Mouse (Mus musculus) hindbrain, embryonic 16.5 days (tissue): ENCODE measurements around the gene Hip1r. TPM values are rescaled to one million over a fixed set of nuclear protein-coding genes. Genes with fewer than 3 reads are reported as not detected.
A peak's percentile ranks its signal among the peaks of the same experiment; 100 is the strongest.

ENCODE experiments used
- ATAC-seq: fragments of 200-750 bp; cut with Nextera tagmentation; 2 replicates; pipeline ENCODE4 v1.8.0; 2017; ENCODE audit warnings: moderate TSS enrichment, moderate library complexity
- H3K27ac ChIP-seq: fragments of 300-500 bp; sonication (generic); 2 replicates; pipeline ENCODE4 v1.5.1; 2014; ENCODE audit warnings: low read depth, mild to moderate bottlenecking, control low read depth, low read length, moderate library complexity
- H3K27me3 ChIP-seq: fragments of 300-500 bp; sonication (generic); replicated peaks from 2 replicates; pipeline ENCODE4 v1.6.1; 2014; ENCODE audit warnings: low read length; ENCODE audit not compliant: control insufficient read depth, insufficient read depth
- H3K36me3 ChIP-seq: fragments of 300-500 bp; sonication (generic); 2 replicates; pipeline ENCODE4 v1.6.1; 2014; ENCODE audit warnings: mild to moderate bottlenecking, low read length, moderate library complexity, mixed read lengths; ENCODE audit not compliant: control insufficient read depth, insufficient read depth
- H3K4me1 ChIP-seq: fragments of 300-500 bp; sonication (generic); 2 replicates; pipeline ENCODE4 v1.6.1; 2014; ENCODE audit warnings: low read depth, low read length; ENCODE audit not compliant: control insufficient read depth, insufficient read depth
- H3K4me2 ChIP-seq: fragments of 300-500 bp; sonication (generic); 2 replicates; pipeline ENCODE4 v1.6.1; 2014; ENCODE audit warnings: mild to moderate bottlenecking, low read length, control low read depth, moderate library complexity
- H3K4me3 ChIP-seq: fragments of 300-500 bp; sonication (generic); 2 replicates; pipeline ENCODE4 v1.5.1; 2014; ENCODE audit warnings: mild to moderate bottlenecking, low read length, control low read depth, moderate library complexity
- H3K9ac ChIP-seq: fragments of 300-500 bp; sonication (generic); 2 replicates; pipeline ENCODE4 v1.6.1; 2014; ENCODE audit warnings: low read depth, mild to moderate bottlenecking, control low read depth, low read length, moderate library complexity
- H3K9me3 ChIP-seq: fragments of 300-500 bp; sonication (generic); 2 replicates; pipeline ENCODE4 v1.6.1; 2014; ENCODE audit warnings: mild to moderate bottlenecking, low read length, moderate library complexity; ENCODE audit not compliant: control insufficient read depth
- WGBS: fragments of 180-500 bp; shearing (Covaris S2); extraction: QIAGEN DNeasy Blood & Tissue Kit; methylation state at CpG from one replicate; pipeline ENCODE4 v1.1.7; 2014; 5-methylcytosine and 5-hydroxymethylcytosine counted together
- polyA plus RNA-seq: library from polyadenylated mRNA; unstranded; fragments of >200 nt; fragmentation: Nextera tagmentation; extraction: Ambion mirVana; gene quantifications from 2 replicates; pipeline ENCODE4 v1.2.1, GENCODE M21; 2015

The Hip1r gene
- polyA plus RNA-seq, 1 experiment from 2014 or later: 34.3 TPM

DNA sequence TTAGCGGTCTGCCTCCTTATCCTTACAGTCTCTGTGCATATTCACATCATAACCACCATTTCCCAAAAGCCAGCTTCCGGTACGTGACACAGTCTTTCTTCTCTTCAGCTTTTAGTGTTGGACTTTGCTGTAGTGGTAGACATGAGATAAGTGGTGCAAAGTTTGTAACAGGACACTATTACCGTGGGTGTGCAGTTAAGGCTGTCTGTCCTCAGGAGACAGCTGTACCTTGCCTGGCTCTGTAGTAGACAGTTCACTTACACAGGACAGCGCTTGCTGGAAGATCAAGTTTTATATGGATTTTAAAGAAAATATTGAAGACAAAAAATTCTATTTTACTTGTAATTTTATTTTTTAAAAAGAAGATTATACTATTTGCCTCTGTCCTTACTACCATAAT, 5.0 kb upstream of the Hip1r start:
- H3K36me3 ChIP-seq: no peaks in the 10 kb centered on the region
- H3K9ac ChIP-seq: no peak overlapping the region
- no peak overlapping the region for H3K4me3 ChIP-seq
- H3K27ac ChIP-seq: no peak overlapping the region
- H3K27me3 ChIP-seq: no peaks in the 10 kb centered on the region
- no peaks in the 10 kb centered on the region for H3K9me3 ChIP-seq
- H3K4me1 ChIP-seq: no peaks in the 10 kb centered on the region
- H3K4me2 ChIP-seq: no peak overlapping the region
- ATAC-seq: no peak
- WGBS: 90% methylated on average over 5 of the region's 5 CpGs

DNA sequence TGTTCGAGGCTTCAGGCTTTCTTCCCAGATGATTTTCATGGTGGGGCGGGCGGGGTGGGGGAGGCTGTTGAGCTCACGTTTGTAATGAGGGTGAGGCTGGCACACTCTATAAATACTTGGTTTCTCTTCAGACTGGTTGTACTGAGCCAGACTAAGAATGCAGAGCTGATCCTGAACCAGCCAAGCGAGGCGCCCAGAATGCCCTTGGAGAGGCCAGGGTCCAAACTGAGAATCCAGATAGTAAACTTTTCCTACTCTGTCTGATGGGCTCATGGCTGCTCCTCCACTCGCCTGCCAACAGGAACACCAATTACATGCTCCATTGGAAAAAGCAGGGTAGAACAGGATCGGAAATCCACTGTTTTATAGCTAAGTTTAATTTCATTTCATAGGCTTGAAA, 4.2 kb upstream of the Hip1r start:
- H3K9me3 ChIP-seq: no peaks in the 10 kb centered on the region
- 61% methylated on average over 8 of the region's 8 CpGs for WGBS
- H3K27ac ChIP-seq: no peak overlapping the region
- H3K36me3 ChIP-seq: no peaks in the 10 kb centered on the region
- H3K4me1 ChIP-seq: no peaks in the 10 kb centered on the region
- no peak overlapping the region for H3K4me2 ChIP-seq
- ATAC-seq: no peak
- H3K4me3 ChIP-seq: no peak overlapping the region
- H3K27me3 ChIP-seq: no peaks in the 10 kb centered on the region
- no peak overlapping the region for H3K9ac ChIP-seq

DNA sequence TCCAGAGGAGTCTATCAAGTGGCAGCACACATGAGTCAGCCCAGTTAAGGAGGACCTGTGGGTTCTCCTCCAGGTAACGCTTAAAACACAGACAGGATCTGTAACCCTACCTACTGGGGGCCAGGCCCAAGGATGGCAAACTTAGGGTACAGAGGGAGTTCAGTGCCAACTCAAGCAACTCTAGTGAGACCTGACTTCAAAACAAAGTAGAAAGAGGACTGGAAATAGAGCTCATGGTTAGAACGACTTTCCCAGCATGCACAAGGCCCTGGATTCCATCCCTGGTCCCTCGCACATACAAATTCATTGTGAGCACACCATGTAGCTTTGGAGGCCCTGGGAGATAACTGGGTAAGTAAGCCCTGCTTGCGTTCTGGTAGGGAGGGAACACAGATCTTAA, 2.9 kb upstream of the Hip1r start:
- H3K9ac ChIP-seq: no peak overlapping the region
- H3K27me3 ChIP-seq: no peaks in the 10 kb centered on the region
- no peak overlapping the region for H3K27ac ChIP-seq
- H3K4me3 ChIP-seq: no peak overlapping the region
- 87% methylated on average over 4 of the region's 4 CpGs for WGBS
- no peaks in the 10 kb centered on the region for H3K36me3 ChIP-seq
- no peak overlapping the region for H3K4me2 ChIP-seq
- peaks cover 11% of the 10 kb centered on the region for H3K4me1 ChIP-seq
- ATAC-seq: no peak
- no peaks in the 10 kb centered on the region for H3K9me3 ChIP-seq

DNA sequence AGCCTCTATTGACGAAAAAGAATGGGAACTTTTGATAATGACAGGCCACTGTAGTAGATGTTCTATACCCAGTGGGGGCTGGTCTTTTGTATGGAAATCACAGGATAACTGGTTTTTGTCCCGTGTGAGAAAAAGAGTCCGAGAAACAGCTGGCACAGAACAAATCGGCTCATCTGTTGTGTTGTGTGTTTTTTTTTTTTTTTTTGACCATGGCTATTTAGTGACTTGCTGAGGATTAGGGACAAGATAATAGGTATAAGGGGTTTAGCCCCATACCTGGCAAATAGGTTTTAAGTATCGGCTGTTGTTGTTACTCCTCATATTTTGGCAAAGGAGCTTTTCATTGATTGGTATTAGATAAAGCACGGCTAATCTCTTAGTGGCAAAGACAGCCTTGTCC, 975 bp upstream of the Hip1r start:
- no peaks in the 10 kb centered on the region for H3K36me3 ChIP-seq
- ATAC-seq: no peak
- H3K27me3 ChIP-seq: no peaks in the 10 kb centered on the region
- 42% methylated on average over 6 of the region's 6 CpGs for WGBS
- H3K4me2 ChIP-seq: no peak overlapping the region
- no peak overlapping the region for H3K4me3 ChIP-seq
- no peaks in the 10 kb centered on the region for H3K9me3 ChIP-seq
- H3K27ac ChIP-seq: no peak overlapping the region
- no peak overlapping the region for H3K9ac ChIP-seq
- H3K4me1 ChIP-seq: peaks cover 14% of the 10 kb centered on the region

DNA sequence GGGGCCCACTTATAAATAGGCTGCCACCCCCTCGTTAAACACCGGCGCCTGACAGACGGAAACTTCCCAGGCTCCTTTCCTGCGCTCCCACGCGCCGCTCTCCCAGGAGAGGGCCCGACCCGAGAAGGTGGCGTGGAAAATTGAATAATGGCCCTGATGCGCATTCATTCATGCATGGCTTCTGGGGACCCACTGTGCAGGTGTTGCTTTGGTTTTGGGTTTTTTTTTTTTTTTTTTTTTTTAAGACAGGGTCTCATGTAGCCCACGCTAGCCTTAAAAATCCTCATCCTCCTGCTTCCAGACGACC, 704 bp downstream of the Hip1r start:
- Histone ChIP-seq H3K36me3 (no peaks in the 10 kb centered on the region), H3K4me1 (peaks cover 18% of the 10 kb centered on the region), H3K27ac (peak overlapping the region; percentile 79; the same call in 1 of the 2 replicates), H3K9me3 (no peaks in the 10 kb centered on the region), H3K4me3 (peak overlapping the region; percentile 87), H3K9ac (peak overlapping the region; percentile 87), H3K4me2 (peak overlapping the region; percentile 85), H3K27me3 (no peaks in the 10 kb centered on the region; the same call in 1 of the 2 replicates)
- under 1% methylated on average over 14 of the region's 14 CpGs for WGBS
- ATAC-seq: 0 out of 2 replicates have a peak, but pooled peaks have one; percentile 16

DNA sequence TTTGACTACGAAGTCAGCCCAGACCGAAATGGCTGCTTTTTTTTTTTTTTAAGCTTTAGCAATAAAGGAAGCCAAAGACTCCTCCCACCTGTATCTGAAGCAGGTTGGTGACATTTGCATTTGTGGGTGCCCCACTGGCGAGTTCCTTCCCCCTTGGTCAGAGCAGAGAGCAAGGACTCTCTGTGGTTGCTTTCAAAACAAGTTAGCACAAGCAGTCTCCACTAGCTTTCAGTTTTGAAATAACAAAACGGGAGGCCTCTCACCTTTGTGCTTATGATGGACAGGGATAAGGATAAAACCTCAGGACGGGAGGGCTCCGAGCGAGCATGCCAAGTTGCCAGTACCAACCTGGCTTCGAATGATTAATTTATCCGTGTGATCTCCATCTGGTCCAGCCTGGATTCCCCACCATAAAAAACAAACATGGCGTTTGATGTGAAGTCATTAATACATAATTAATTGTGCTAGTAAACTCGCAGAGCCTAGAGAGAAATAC, 1.2 kb downstream of the Hip1r start:
- Histone ChIP-seq H3K4me2 (peak overlapping the region; percentile 85), H3K9me3 (no peaks in the 10 kb centered on the region), H3K27ac (peak overlapping the region; percentile 39; the same call in 1 of the 2 replicates), H3K9ac (peak overlapping the region; percentile 87), H3K27me3 (no peaks in the 10 kb centered on the region; the same call in 1 of the 2 replicates), H3K4me3 (peak overlapping the region; percentile 87), H3K36me3 (no peaks in the 10 kb centered on the region), H3K4me1 (peaks cover 18% of the 10 kb centered on the region)
- 13% methylated on average over 11 of the region's 11 CpGs for WGBS
- ATAC-seq: no peak

DNA sequence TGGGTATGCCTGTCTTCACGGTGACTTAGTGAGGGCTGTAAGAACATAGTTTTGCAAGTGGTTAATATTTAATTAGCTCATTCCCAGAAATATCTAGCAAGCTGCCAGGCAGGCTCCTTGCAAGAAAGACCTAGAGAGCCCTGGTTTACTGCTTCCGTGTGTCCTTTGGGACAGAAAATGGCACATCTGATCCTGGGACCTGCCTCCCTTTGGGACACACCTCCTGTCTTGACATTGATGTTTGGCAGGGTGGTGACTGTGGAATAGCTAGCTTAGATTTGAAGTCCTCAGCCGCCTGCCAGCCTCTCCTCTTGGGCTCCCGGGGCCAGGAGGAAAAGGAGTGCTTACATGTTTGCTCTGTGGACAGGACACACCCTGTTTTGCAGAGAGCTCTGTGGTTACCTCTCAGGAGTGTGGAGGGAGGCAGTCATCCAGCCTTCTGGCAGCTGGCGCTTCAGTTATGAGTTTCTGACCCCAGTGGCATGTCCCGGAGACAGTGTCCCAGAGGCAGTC, 2.3 kb downstream of the Hip1r start:
- 62% methylated on average over 6 of the region's 6 CpGs for WGBS
- no peak overlapping the region for H3K9ac ChIP-seq
- H3K4me1 ChIP-seq: peaks cover 18% of the 10 kb centered on the region
- H3K27ac ChIP-seq: no peak overlapping the region
- no peak overlapping the region for H3K4me3 ChIP-seq
- no peaks in the 10 kb centered on the region for H3K36me3 ChIP-seq
- ATAC-seq: no peak
- H3K9me3 ChIP-seq: no peaks in the 10 kb centered on the region
- no peak overlapping the region; the same call in 1 of the 2 replicates for H3K4me2 ChIP-seq
- no peaks in the 10 kb centered on the region; the same call in 1 of the 2 replicates for H3K27me3 ChIP-seq

DNA sequence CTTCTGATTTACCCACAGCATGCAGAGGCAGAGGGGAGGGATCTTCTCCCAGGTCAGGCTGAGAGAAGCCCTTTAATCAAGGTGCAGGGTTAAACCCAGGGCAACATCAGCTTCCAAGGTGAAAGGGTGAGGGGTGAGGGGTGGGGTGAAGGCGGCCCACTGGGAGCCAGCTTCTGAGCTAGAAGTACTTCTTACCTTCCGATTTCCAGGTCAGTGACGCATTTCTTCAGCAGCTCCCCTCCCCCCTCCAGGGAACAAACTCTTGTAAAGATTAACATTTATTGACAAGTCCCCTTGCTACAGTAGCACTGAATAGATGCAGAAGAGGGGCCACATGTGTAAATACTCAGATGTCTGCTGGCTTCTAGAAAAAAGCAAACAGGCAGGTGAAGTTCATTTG, 3.8 kb downstream of the Hip1r start:
- Histone ChIP-seq H3K9me3 (no peaks in the 10 kb centered on the region), H3K4me3 (no peak overlapping the region), H3K36me3 (no peaks in the 10 kb centered on the region), H3K4me1 (peaks cover 18% of the 10 kb centered on the region), H3K4me2 (no peak overlapping the region), H3K27me3 (no peaks in the 10 kb centered on the region; the same call in 1 of the 2 replicates), H3K27ac (no peak overlapping the region), H3K9ac (no peak overlapping the region)
- 40% methylated on average over 3 of the region's 3 CpGs for WGBS
- no peak for ATAC-seq

DNA sequence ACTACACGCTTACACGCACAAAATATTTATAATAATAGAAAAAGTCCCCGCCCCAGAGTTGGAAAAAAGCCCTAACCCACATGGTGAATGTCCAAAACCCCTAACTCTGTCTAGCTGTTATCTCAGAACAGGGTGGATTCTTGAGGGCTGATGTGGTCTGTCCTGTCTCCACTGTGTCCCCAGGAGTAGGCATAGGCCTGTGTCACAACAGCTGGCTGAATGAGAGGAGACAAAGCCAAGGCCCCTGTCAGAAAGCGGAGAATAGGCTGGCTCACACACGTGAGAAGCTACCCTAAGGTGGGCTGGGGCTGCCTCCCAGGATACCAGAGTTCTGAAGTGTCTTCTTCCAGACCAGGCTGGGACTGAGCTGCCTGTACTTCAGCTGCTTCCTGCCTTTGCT, 4.7 kb downstream of the Hip1r start:
- no peaks in the 10 kb centered on the region; the same call in 1 of the 2 replicates for H3K27me3 ChIP-seq
- H3K36me3 ChIP-seq: no peaks in the 10 kb centered on the region
- 64% methylated on average over 5 of the region's 5 CpGs for WGBS
- no peak overlapping the region for H3K4me3 ChIP-seq
- no peak for ATAC-seq
- no peak overlapping the region for H3K27ac ChIP-seq
- no peak overlapping the region for H3K4me2 ChIP-seq
- H3K9ac ChIP-seq: no peak overlapping the region
- H3K4me1 ChIP-seq: peaks cover 18% of the 10 kb centered on the region
- H3K9me3 ChIP-seq: no peaks in the 10 kb centered on the region
